Comparison of ENCODE assay signal across 17 mouse cellular contexts in genomic region chr12:28780180-28780579, GRCm38 (mm10). TPM values are rescaled to one million over a fixed set of nuclear protein-coding genes. Genes with fewer than 3 reads are reported as not detected.
DNase-seq lines count a peak whose midpoint lies in the region; ATAC-seq and TF ChIP-seq lines count a peak whose summit lies in the region.
"Had no signal": no experiment of that assay in that cellular context is flagged by ENCODE, and none has a peak within 500 bp of the region (broad histone marks: within the 10 kb centered on the region; RNA-seq: fewer than 3 reads in every experiment).

No protein-coding gene starts in this region.

- H3K4me3 ChIP-seq in layer of hippocampus, adult 2 months: no peak overlapping the region
- no peak overlapping the region for H3K4me3 ChIP-seq in testis, adult 2 months (ENCODE audit: control insufficient read depth, low read depth, low read length)
- no peak overlapping the region for H3K4me3 ChIP-seq in limb, embryonic 13.5 days
- H3K4me3 ChIP-seq in forebrain, embryonic 12.5 days (replicated peaks): no peak overlapping the region
- H3K4me3 ChIP-seq in forebrain, embryonic 15.5 days: no peak overlapping the region

- no peak for ATAC-seq in limb, embryonic 13.5 days (ENCODE audit: low FRiP score, low read depth)
- no peak for ATAC-seq in forebrain, embryonic 12.5 days (ENCODE audit: low FRiP score)
- ATAC-seq in forebrain, embryonic 15.5 days (replicated peaks): no peak
- ATAC-seq: forebrain, embryonic 14.5 days had no signal

- H3K4me1 ChIP-seq in testis, adult 2 months (ENCODE audit: control insufficient read depth, insufficient read depth, low read length): peaks cover 2% of the 10 kb centered on the region; the same call in 1 of the 2 replicates
- peaks cover 24% of the 10 kb centered on the region for H3K4me1 ChIP-seq in limb, embryonic 13.5 days
- peaks cover 19% of the 10 kb centered on the region for H3K4me1 ChIP-seq in forebrain, embryonic 12.5 days
- peaks cover 12% of the 10 kb centered on the region for H3K4me1 ChIP-seq in forebrain, embryonic 15.5 days

- no peak for TF ChIP-seq POLR2A in testis, adult 2 months (IDR thresholded peaks at IDR 0.05; ENCODE audit: control insufficient read depth, low read depth, low read length)

- H3K36me3 ChIP-seq in testis, adult 2 months (ENCODE audit: control insufficient read depth, insufficient read depth, low read length): no peaks in the 10 kb centered on the region
- H3K36me3 ChIP-seq in limb, embryonic 13.5 days: no peaks in the 10 kb centered on the region
- no peaks in the 10 kb centered on the region for H3K36me3 ChIP-seq in forebrain, embryonic 12.5 days (replicated peaks)
- H3K36me3 ChIP-seq in forebrain, embryonic 15.5 days: no peaks in the 10 kb centered on the region

- no peaks in the 10 kb centered on the region for H3K9me3 ChIP-seq in limb, embryonic 13.5 days
- H3K9me3 ChIP-seq in forebrain, embryonic 12.5 days: no peaks in the 10 kb centered on the region
- no peaks in the 10 kb centered on the region for H3K9me3 ChIP-seq in forebrain, embryonic 15.5 days

- H3K9ac ChIP-seq in limb, embryonic 13.5 days: peak overlapping the region; percentile 19; the same call in 1 of the 2 replicates
- H3K9ac ChIP-seq in forebrain, embryonic 12.5 days: no peak overlapping the region
- no peak overlapping the region for H3K9ac ChIP-seq in forebrain, embryonic 15.5 days (replicated peaks)

- peak overlapping the region; percentile 53; the same call in 1 of the 2 replicates for H3K27ac ChIP-seq in layer of hippocampus, adult 2 months
- H3K27ac ChIP-seq in testis, adult 2 months (ENCODE audit: control insufficient read depth, insufficient read depth, low read depth, low read length): peak overlapping the region; percentile 22; the same call in 1 of the 2 replicates
- H3K27ac ChIP-seq in limb, embryonic 13.5 days: no peak overlapping the region
- no peak overlapping the region for H3K27ac ChIP-seq in forebrain, embryonic 12.5 days
- H3K27ac ChIP-seq in forebrain, embryonic 15.5 days (replicated peaks): no peak overlapping the region

- TF ChIP-seq CTCF in layer of hippocampus, adult 2 months (conservative IDR thresholded peaks at IDR 0.05): no peak
- TF ChIP-seq CTCF in testis, adult 2 months (IDR thresholded peaks at IDR 0.05; ENCODE audit: control insufficient read depth, insufficient read depth, insufficient replicate concordance, low read depth, low read length): no peak

- no peak overlapping the region for H3K4me2 ChIP-seq in limb, embryonic 13.5 days (replicated peaks)
- H3K4me2 ChIP-seq in forebrain, embryonic 12.5 days: no peak overlapping the region
- no peak overlapping the region for H3K4me2 ChIP-seq in forebrain, embryonic 15.5 days (replicated peaks)

- WGBS in limb, embryonic 13.5 days: 47% methylated on average over 7 of the region's 7 CpGs
- WGBS in forebrain, embryonic 12.5 days: 84% methylated on average over 7 of the region's 7 CpGs
- WGBS in forebrain, embryonic 15.5 days: 86% methylated on average over 7 of the region's 7 CpGs

- no peak for DNase-seq in layer of hippocampus, adult 2 months (ENCODE audit: low spot score in 2 of 2)
- DNase-seq in layer of hippocampus, adult 8-10 months (ENCODE audit: low spot score in 2 of 2): no peak
- no peak for DNase-seq in testis, postnatal 14 days (ENCODE audit: low spot score)
- DNase-seq: adrenal gland, adult 2 months; adrenal gland, postnatal 25 days; cerebellum, adult 18-20 months; cerebellum, adult 9-11 months; cerebellum, postnatal 36 days; gastrocnemius, postnatal 36 days; heart, adult 11 months; heart, postnatal 10 days; heart, postnatal 4 days had no signal

- no peaks in the 10 kb centered on the region for H3K27me3 ChIP-seq in testis, adult 2 months (ENCODE audit: control insufficient read depth, insufficient read depth, low read length)
- no peaks in the 10 kb centered on the region for H3K27me3 ChIP-seq in limb, embryonic 13.5 days
- H3K27me3 ChIP-seq in forebrain, embryonic 12.5 days: no peaks in the 10 kb centered on the region
- H3K27me3 ChIP-seq in forebrain, embryonic 15.5 days: no peaks in the 10 kb centered on the region

RNA-seq across cellular contexts. Expression of gene Eipr1, which starts 28.6 kb away (rescaled TPM):
- 10 to 100 TPM; 51.7 to 53.0 TPM for total RNA-seq in layer of hippocampus, adult 2 months (2021)
- 10 to 100 TPM; 45.7 to 63.2 (median 54.1) TPM for total RNA-seq in layer of hippocampus, adult 8-10 months (2022)
- 25.0 and 25.7 TPM in 2 replicates for polyA plus RNA-seq in testis, adult 2 months (2012; rRNA removed)
- polyA plus RNA-seq in limb, embryonic 13.5 days (2015; fragmentation: Nextera tagmentation; extraction: Ambion mirVana): 31.0 and 33.3 TPM in 2 replicates
- 43.0 and 45.8 TPM in 2 replicates for polyA plus RNA-seq in forebrain, embryonic 12.5 days (2016; fragmentation: Nextera tagmentation; extraction: Ambion mirVana)
- 75.2 and 76.8 TPM in 2 replicates for polyA plus RNA-seq in forebrain, embryonic 15.5 days (2015; fragmentation: Nextera tagmentation; extraction: Ambion mirVana)

RNA-seq across cellular contexts. Expression of gene Trappc12, which starts 29.9 kb away (rescaled TPM):
- total RNA-seq in layer of hippocampus, adult 2 months (2021): 10 to 100 TPM; 58.6 to 59.7 TPM
- 10 to 100 TPM; 56.4 to 64.8 (median 59.1) TPM for total RNA-seq in layer of hippocampus, adult 8-10 months (2022)
- polyA plus RNA-seq in testis, adult 2 months (2012; rRNA removed): 25.3 TPM in 2 replicates
- 40.9 and 42.2 TPM in 2 replicates for polyA plus RNA-seq in limb, embryonic 13.5 days (2015; fragmentation: Nextera tagmentation; extraction: Ambion mirVana)
- polyA plus RNA-seq in forebrain, embryonic 12.5 days (2016; fragmentation: Nextera tagmentation; extraction: Ambion mirVana): 40.4 and 41.5 TPM in 2 replicates
- 43.7 and 45.0 TPM in 2 replicates for polyA plus RNA-seq in forebrain, embryonic 15.5 days (2015; fragmentation: Nextera tagmentation; extraction: Ambion mirVana)

Comparison
In these comparisons a context has a peak if more than half of its experiments do, and no peak if none do; other contexts are left out.
1. H3K27ac ChIP-seq: peak in layer of hippocampus, adult 2 months (single experiment) and testis, adult 2 months (single experiment); none in limb, embryonic 13.5 days (single experiment), forebrain, embryonic 12.5 days (single experiment) and forebrain, embryonic 15.5 days (single experiment).